Mouse (Mus musculus) kidney, postnatal 25 days (tissue): ENCODE results near the gene Robo1.
A peak's percentile ranks its signal among the peaks of the same experiment; 100 is the strongest.

Experiments used
- DNase-seq, 2 experiments: peaks; one replicate each; pipeline ENCODE4 v3.0.0; 2021; ENCODE audit warnings: mixed read lengths in 2 of 2

Gene Robo1

DNA sequence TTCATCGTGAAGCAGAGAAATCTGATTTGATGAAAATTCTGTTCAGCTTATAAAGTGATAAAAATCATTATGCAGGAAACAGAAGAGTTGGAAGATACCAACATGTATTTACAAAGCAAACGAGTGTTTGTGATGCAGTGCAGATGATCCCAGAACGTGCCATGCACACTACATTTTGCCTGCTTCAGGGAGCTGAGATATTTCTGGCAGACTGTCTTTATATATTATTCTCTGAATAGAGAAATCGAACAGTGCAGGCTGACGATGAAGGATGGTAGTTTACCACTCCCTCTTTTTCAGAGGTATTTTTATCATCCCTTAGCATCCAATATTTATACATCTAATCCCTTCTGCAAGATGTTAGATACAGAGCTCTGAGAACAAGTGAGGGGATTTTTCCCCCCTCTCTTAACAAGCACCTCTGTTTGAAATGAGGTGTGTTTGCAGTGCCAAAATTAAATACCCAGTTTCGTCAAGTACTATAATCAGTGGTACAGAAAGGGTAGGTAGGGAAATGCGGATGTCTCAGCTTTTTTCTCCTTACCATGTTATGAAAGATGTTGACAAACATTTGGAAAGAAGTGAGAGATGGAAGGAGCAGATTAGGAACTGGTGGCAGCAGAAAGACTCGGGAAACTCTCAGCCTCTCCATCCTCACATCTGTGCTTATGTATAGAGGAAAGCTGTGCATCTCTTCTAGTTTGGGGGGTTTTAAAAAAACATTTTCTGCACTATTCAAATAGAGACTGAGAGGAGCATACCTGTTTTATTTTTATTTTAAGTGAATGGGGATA lies at the start of gene Robo1:
Gene Robo1, plus strand, starts transcription at position 770 of the 794 bp plus-strand sequence.
- DNase-seq: no peak

DNA sequence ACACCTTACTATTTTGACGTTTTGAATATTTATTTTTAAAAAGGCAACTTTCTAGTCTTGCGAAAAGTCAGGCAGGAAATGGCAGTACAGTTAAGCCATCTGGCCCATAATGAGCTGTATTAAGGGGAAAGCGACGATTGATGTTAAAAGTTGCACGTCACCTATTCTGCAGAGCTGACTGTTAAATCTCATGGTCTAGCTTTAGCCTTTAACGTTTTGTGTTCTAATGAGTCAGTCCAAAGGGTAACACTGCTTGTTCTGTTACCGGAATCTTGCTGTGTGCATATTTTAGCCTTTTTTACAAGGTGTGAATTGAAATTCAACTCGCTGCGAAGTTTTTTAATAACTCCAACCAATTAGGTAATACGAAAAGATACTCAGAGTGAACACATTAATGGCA lies 40.3 kb upstream of the Robo1 start:
- no peak for DNase-seq

DNA sequence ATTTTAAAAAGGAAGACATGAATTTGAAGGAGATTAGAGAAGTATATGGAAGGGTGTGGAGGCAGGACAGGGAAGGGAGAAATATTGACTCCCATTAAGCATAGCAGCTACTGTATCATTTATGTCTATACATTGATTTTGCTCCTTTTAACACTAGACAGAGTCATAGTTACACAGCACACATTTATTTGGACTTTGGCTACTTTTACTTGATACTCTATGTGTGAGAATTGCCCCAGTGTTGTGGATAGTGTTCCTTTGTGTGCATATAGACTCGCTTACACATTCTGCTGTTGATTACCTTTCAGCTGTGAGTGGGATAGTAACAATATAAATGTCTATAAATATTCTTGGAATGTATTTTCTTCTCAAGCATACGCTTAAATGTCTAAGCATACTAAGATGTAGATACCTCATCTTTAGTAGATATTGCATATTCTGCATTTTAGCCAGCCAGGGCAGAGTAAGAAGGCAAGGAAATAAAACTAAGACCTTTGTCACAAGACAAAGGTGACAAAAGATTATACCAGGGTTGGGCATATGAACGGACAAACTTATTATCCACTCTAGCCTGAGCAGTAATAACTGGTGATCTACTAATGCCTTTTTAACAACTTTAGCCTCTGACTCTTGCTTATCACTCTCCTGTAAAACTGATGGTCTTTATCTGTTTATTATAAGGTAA lies 31.6 kb upstream of the Robo1 start:
- DNase-seq: no peak

DNA sequence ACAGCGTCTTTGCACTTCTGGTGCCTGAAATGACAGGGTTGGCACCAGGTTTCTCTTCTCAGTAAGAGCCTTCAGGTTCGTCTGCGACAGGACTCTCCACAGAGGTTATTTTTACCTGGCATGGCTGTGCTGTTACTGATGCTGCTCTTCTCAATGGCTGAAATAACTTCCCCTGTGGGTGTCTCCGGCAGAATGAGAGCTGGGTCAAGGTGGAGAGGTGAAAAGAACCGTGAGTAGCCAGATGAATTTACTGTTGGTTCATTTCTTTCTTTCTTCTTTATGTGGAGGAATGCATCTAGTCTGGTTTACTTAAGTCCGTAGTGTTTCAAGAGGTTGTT lies 194 bp downstream of the Robo1 start:
- no peak for DNase-seq

DNA sequence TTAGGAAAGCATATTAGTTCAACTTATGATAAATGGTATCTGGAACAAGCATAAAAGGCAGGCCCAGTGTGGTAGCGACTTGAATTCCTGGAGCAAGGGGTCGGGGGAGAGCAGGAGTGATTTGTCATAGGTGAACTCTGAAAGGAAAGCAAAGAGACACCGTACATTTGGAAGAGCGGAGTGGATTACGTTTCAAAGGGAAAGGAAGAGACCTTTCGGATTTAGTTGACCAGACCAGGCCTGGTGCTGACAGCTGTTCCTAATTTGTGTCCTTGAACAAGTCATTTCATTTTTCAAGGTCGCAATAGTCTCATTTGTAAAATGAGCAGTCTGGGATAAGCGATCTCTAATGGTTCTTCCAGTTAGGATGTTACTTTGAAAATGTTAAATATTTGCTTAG lies 19.2 kb downstream of the Robo1 start:
- DNase-seq: no peak

DNA sequence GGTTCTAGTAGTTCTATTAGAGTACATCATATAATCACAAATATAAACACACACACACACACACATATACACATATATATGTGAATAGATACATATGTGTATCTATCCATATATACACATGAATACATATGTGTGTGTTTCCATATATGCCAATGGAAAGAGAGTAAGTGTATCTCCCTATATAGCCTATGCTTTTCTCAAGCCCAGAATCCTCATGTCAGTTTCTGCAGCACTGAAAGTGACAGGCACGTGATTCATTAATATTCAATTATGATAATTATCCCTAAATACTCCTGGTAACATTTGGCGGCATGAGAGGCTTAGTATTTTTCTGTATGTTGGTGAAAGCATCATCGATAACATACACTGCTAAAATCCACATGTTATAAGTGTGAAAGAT lies 20.5 kb downstream of the Robo1 start:
- no peak for DNase-seq

DNA sequence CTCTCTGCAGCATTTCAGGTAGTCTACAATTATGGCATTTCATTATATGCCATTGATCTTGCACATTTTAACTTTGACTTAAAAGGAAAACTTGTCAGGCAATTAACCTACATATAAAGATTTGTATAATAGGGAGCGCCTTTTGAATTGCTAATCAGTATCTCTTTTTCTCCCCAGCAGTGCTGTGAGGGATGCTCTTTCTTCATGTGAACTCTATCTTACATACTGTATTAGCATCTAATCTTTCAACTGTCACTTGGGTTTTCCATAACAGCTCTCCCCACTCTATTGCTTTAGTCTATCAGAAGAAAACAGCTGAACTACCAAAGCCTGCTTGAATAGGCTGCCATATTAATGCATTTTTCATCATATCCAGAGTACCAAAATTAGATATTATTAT lies 29.7 kb downstream of the Robo1 start:
- DNase-seq: no peak

DNA sequence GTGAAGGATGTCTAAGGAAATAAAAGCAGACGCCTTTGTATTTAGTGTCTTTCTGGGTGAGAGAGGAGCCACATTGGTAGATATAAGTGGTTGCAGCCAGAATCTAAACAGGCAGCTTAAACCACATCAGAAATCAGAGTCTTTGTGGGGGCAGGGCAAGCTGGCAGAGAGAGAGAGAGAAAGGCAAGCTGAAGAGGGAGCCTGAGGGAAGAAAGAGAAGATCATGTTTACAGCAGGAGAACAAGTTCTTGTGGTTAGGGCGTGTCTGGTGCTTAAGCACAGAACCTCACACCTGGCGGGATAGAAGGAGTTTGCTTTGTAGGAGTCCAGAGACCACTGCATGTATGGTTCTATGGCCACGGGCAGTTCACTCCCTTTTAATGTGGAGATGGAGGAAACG lies 42.3 kb downstream of the Robo1 start:
- no peak for DNase-seq

DNA sequence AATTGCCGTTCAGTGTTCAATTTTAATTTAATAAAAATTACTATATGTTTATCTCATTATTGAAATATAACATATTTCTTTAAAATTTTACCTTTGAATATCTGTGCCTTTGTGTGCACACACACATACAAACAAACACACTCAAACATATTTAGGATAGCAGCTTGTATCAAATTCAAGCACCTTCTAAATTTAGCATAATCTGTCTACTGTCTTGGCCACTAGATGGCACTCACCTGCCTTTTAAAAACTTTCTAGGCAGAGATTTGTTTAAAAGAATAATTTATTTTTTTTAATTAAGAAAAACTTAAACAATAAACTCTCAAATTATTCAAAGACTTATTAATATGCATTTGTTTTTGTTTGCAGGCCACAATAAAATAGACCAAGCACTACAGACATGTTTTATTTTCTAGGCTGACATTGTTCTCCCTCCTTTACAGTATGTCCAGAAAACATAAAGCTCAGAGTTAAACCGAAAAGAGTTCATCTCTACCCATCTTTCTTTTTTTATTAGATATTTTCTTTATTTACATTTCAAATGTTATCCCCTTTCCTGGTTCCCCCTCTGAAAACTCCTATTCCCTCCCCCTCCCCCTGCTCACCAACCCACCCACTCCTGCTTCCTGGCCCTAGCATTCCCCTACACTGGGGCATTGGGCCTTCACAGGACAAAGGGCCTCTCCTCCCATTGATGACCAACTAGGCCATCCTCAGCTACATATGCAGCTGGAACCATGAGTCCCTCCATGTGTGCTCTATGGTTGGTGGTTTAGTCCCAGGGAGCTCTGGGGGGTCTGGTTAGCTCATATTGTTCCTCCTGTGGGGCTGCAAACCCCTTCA lies 48.6 kb downstream of the Robo1 start:
- DNase-seq: peak in 1 of 2 experiments; percentile 45

DNA sequence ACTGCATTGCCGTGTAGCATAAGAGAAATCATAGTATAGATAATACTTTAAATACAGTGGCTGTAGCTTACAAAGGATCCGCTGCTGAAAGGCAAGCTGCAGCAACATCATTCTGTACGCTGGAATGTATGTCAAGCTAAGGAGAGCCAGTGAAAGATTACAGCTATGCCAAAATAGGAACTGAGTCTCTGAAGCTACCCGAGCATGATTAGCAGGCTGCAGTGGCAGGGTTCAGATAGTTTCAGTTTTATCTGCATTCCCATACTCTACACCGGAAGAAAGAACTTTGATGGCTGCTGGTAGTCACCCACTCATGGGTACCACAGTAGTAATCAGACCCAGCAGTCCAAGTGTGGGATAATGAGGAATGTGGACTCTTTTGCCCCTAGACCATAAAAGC lies 68.8 kb downstream of the Robo1 start:
- no peak for DNase-seq

DNA sequence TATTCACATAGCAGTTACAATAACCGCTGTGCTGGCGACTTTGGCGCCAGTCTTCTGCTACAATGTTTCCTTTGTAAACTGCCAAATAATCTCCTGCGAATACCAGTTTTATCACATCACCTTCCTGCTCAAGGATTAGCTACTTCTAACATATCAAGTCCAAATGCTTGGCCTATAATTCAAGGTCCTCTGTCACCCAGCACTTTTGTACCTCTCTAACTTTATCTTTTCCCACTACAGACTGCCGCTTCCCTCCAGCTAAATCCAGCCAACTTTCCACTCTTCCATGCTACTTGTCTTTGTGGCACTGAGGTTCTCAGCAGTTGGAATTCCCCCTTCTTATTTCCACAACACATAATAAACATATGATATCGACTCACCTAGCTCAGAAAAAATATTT lies 73.7 kb downstream of the Robo1 start:
- DNase-seq: no peak

DNA sequence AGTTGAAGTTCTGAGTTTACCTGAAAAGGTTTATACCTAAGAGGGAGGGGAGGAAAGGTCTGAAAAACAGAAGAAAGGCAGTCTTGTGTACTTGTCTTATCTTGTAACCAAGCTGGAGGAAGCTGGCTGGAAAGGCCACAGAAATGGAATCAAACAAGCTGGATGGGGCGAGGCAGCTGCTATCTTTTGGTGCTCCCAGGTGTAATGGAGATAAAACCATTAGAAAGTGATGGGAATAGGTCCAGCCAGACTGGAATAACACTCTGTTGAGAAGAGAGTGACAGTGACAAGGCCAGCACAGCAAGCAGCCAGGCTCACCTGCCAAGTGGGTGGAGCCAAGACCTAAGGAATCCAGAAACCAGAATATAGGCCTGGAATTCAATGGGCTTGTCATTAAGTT lies 75.5 kb downstream of the Robo1 start:
- no peak for DNase-seq

DNA sequence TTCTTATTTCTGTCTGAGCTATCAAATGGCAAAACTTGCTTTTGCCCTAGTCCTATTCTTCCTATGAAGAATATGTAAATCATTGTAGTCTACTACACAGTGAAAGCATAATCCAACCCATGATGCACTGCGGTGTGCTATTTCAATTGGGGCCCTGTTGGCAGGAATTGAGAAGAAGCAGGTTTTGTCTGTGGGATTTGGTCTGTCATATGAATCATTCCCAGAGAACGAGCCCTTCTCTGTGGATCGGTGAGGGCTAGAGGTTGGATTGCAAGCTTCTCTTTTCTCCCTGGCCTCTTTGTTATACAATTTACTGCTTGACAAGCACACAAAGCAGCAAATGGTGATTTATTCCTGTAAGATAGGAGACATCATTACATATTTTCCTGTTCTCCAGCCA lies 85.4 kb downstream of the Robo1 start:
- DNase-seq: no peak

DNA sequence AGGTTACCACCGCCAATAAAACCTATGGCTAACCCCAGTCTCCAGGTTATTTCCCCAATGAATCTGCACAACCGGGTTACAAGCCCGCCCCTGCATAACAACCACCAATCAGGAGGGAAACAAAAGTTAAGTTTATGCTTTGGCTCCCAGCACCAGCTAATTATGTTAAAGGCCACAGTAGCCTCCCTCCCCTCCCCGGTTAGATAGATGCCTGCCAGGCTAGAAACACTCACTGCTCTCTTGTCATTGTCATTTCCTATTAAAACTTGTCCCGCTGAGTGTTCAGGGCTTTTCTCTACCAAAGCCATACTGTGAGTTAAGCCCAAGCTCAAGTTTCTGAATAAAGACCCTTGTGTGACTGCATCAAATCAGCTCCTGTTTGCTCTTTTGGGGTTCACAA lies 90.7 kb downstream of the Robo1 start:
- DNase-seq: no peak

DNA sequence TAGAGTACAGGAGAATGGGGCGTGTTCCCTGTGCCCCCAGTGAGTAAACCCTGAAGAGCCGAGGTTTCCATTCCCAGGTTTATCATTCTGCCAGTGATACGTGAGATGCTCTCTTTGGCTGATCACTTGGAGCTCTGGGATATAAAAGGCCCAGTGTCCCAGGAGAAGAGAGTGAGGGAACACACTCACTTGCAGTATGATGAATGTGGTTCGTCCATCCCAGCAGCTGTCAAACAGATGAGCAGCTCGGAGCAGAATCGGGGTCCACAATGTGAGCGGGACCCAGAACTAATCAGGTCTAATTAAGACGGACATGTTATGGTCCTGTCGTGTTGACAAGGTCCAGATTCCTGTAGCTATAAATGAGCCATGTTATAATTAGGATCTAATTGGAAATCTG lies 94.3 kb downstream of the Robo1 start:
- DNase-seq: no peak

DNA sequence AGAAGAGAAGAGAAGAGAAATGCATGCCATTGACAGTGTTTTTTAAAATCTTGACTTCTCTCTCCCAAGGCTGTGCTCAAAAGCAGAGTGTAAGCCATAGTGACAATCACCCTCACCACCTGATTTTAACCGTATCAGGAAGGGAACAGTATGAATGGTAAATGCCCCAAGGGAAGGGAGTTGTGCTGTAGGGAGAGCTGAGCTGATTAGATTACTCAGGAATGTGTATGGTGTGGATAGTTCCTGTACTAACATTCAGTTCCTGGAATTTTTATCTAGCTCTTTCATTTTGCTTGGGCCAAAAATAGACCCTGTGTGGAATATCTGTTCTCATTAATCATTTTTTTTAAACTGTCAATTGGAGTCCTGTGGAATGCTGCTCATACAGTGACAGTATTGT lies 101.7 kb downstream of the Robo1 start:
- no peak for DNase-seq

DNA sequence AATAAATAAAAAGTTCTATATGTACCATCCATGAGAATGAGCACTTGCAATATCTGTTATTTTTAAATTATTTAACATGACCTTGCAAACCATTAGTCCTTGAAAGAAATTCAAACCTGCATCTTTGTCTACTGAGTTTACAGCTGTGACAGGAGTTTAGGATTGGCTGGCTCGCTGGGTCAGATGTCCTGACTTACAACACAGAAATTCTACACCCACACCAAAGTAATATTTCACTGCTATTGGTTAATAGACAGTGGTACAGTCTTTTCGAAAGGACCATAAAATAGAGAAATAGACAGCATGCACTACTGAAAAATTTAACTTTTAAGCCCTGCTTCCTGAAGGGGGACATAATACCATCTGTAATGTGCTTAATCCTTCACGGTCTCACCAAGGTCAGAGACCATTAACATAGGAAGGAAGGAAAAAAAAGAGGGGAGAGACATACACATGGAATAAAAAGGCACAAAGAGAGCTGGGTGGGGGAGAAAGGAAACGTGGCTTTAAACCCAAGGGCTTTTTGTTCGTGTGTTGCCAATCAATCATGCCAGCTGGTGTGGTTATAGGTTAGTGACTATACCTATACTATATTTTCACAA lies 103.7 kb downstream of the Robo1 start:
- DNase-seq: no peak

DNA sequence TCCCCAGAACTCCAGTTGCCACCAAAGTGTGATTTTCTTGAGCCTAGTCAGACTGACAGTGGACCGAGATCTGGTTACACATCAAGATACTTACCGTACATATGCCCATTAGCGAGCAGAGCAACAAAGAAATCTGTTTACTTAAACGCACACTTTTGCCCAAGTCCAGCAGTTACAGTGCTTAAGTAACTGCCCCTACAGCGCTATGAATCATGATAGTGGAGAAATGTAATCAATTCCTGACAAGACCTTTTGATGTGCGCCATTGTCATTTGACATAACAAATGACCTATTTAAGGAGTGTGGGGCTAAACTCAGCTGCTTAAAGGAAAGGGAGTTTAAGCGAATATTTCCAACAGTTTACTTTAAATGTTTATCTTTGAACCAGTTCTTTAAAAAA lies 104.8 kb downstream of the Robo1 start:
- no peak for DNase-seq

DNA sequence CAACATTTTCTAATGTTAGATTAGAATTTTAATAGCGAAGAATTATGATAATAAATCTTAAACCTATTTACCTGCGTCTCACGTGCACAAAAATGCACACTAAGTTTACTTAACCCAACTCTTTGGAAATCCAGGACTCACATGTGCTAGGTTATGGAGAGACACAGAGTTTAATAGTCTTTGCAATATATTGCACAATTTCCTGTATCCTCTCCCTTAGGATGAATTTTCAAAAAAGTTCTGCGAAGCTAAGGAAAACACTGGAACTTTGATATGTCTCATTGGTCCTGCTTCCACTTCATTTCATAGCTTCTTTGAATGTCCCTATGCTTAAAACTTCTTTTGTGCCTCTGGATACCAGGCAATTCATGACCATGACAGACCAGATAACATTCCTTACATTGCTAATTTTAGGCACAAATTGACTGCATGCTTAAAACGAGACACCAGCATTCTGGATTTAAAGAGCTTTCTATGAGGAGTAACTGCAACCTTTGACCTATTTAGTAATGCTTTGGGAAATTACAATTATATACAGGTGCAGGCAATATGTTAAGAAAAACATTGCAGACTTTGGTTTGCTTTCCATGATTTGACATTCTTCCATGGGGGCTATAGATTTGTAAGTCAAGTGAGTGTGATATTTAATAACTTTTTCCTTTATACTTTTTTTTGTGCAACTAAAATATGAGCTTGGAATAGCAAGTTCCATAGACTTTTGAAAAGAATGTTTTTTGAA lies 111.4 kb downstream of the Robo1 start:
- no peak for DNase-seq

DNA sequence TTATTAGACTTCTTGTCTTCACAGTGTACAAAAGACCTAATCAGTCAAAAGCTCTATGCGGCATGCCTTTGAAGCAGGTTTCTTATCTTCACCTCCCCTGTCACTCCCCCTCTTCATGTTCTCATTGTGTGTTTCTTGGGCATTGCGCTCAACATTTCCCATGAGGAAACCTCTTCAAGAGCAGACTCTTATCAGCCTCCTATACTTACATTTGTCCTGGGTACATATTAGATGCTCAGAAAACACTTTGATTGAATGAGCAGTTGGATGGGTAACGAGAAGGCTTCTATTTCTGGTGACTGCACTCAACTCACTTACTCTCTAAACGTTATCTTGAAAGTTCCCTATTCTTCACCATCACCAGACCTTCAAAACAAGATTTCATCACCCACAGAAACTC lies 114.3 kb downstream of the Robo1 start:
- no peak for DNase-seq

DNA sequence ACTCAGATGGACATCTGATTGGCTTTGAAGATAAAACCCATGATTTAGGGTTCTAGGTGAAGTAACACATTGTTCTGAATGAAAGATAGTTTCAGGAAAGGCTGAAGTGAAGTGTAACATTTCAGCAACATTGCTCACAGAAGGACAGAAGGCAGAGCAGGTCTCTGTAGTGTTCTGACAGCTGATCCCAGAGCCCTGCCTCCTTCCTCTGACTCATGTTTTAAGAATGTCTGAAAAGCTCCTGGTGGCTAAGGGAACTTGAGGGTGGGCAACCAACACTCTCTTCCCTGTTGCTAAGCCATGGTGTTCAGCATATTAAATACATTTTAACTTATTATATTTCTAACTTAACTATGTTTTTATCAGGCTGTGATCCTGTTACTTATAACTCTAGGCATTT lies 126.3 kb downstream of the Robo1 start:
- no peak for DNase-seq

DNA sequence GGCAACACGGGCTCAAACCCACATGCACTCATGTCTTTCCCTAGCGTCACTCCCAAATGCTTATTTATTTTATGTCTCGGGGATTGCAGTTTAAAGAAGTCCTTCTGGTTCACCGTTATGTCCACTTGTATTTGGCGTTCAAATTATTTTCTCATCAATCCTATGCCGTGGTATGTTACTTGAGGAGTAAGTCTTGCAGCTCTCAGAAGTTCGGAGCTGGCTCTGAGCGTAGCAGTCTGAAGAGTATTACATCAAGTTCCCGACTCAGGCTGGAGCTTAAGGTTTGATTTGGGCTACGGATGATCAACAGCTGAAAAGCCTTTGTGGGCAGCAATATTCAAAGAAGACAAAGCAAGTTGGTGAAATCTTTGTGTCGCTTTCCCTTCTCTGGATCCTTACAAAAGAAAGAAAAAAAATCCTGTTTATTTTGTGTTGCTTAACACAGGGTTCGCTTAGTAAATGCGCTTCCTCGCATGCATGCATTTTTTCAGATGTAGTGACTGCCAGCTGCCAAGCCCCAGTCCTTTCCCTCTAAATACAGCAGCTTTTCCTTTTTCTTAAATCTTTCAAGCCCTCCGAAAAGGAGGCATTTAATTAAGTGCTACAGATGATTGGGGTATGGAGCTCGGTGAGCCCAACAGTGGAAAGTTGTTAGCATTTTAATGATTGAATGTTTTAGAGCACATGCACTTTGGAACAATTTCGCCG lies 136.5 kb downstream of the Robo1 start:
- DNase-seq: no peak
